Mouse (Mus musculus): ENCODE data around the gene Adora2a. TPM values are rescaled to one million over a fixed set of nuclear protein-coding genes. Genes with fewer than 3 reads are reported as not detected.

Gene Adora2a
- polyA plus RNA-seq, 1 experiment from 2014 or later, result 5.2 TPM

DNA sequence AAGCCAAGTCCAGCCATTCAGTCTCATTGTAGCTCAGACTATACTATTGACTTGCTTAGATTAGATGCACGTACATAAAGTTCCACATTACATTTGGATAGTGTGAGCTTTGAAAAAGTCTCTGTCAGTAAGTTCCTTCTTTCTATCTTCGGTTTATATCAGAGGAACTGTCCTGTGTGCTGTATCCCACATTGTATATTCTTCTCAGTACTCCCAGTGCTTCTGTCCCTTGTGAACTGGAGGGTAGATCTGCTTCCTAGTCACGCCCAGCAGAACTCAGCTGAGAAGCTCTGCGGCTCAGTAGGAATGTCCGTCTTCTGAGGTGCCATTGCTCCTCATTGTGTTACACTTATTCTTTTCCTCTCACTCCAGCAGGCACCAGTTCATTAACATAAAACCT, 18.1 kb upstream of the Adora2a start:
- DNase-seq (ENCODE audit: low spot score) (no peak), ATAC-seq (replicated peaks; ENCODE audit: low FRiP score, low read depth) (no peak)
- no peak for TF ChIP-seq CTCF (IDR thresholded peaks at IDR 0.05; ENCODE audit: low read depth)
- no peak overlapping the region for H3K9ac ChIP-seq (ENCODE audit: low read depth, low read length)
- 0 out of 2 replicates have a peak, but pooled peaks cover 4% of the 10 kb centered on the region for H3K4me1 ChIP-seq (replicated peaks; ENCODE audit: insufficient read depth, low read length)
- H3K27ac ChIP-seq, result no peak overlapping the region
- H3K4me3 ChIP-seq (replicated peaks; ENCODE audit: low read depth, low read length), result no peak overlapping the region
- WGBS, result 90% methylated on average over 5 of the region's 5 CpGs
- no peaks in the 10 kb centered on the region for H3K27me3 ChIP-seq (ENCODE audit: insufficient read depth, low read length)
- H3K36me3 ChIP-seq (ENCODE audit: insufficient read depth, low read length), result peaks cover 8% of the 10 kb centered on the region
- H3K9me3 ChIP-seq (replicated peaks; ENCODE audit: low read length), result no peaks in the 10 kb centered on the region
- H3K4me2 ChIP-seq (ENCODE audit: low read length), result no peak overlapping the region

DNA sequence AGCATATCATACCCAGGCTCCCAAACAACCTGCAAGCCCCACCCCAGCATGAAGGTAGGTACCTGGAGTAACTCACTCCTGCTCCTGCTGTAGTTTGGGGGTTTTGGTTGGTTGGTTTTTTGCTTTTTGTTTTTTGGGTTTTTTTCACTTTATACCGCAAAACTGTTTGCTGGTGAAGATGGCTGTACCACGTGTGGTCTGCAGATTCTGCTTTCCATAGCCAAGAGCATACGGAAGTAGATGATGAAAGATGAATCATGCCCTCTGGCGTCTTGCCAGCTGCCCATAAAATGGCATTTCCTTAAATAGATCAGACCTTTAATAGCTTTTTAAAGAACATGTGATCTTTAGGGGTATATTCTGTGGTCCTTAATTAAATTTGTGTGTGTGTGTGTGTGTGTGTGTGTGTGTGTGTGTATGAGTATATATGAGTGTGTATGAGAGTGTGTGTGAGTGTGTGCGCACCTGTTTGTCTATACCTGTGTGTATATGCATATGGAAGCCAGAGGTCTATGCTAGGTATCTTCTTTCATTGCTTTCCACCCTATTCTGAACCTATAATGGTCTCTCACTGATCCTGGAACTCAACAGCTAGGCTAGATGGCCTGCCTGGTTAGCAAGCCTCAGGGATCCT, 16.8 kb upstream of the Adora2a start:
- no peak for TF ChIP-seq CTCF (IDR thresholded peaks at IDR 0.05; ENCODE audit: low read depth)
- 55% methylated on average over 5 of the region's 5 CpGs for WGBS
- no peak overlapping the region for H3K4me2 ChIP-seq (ENCODE audit: low read length)
- no peaks in the 10 kb centered on the region for H3K27me3 ChIP-seq (ENCODE audit: insufficient read depth, low read length)
- no peak overlapping the region for H3K4me3 ChIP-seq (replicated peaks; ENCODE audit: low read depth, low read length)
- 0 out of 2 replicates have a peak, but pooled peaks have one; percentile 39 for ATAC-seq (replicated peaks; ENCODE audit: low FRiP score, low read depth)
- no peaks in the 10 kb centered on the region for H3K9me3 ChIP-seq (replicated peaks; ENCODE audit: low read length)
- DNase-seq (ENCODE audit: low spot score), result peak; percentile 54
- peaks cover 8% of the 10 kb centered on the region for H3K36me3 ChIP-seq (ENCODE audit: insufficient read depth, low read length)
- no peak overlapping the region for H3K27ac ChIP-seq
- peaks cover 12% of the 10 kb centered on the region; the same call in 1 of the 2 replicates for H3K4me1 ChIP-seq (replicated peaks; ENCODE audit: insufficient read depth, low read length)
- H3K9ac ChIP-seq (ENCODE audit: low read depth, low read length), result no peak overlapping the region

DNA sequence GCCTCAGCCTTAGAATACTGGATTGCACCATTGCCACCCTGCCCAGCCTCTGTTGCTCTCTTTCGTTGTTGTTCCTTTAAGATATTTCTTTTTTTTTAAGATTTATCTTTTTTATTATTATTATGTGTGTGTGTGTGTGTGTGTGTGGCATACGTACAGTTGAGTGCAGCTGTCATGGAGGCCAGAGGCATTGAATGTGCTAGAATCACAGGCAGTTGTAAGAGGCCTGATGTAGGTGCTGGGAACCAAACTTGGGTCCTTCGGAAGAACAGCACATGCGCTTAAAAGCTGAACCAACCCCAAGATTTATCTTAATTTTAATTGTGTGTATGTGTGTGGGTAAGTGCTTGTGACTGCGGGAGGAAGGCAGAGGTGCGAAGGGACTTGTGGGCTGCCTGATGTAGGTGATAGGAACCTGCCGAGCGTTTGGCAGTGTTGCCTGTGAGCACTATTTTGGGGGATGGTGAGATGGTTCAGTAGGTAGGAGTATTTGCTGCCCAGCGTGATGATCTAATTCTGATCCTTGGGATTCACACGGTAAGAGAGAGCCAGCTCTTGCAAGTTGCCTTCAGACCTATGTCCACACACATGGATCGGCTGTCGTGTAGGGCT, 15.4 kb upstream of the Adora2a start:
- H3K9ac ChIP-seq (ENCODE audit: low read depth, low read length), result no peak overlapping the region
- no peak overlapping the region for H3K27ac ChIP-seq
- no peak for DNase-seq (ENCODE audit: low spot score)
- no peak for TF ChIP-seq CTCF (IDR thresholded peaks at IDR 0.05; ENCODE audit: low read depth)
- no peaks in the 10 kb centered on the region for H3K27me3 ChIP-seq (ENCODE audit: insufficient read depth, low read length)
- peaks cover 12% of the 10 kb centered on the region; the same call in 1 of the 2 replicates for H3K4me1 ChIP-seq (replicated peaks; ENCODE audit: insufficient read depth, low read length)
- ATAC-seq (replicated peaks; ENCODE audit: low FRiP score, low read depth), result no peak
- H3K9me3 ChIP-seq (replicated peaks; ENCODE audit: low read length), result no peaks in the 10 kb centered on the region
- peaks cover 8% of the 10 kb centered on the region for H3K36me3 ChIP-seq (ENCODE audit: insufficient read depth, low read length)
- WGBS, result 90% methylated on average over 12 of the region's 12 CpGs
- no peak overlapping the region for H3K4me2 ChIP-seq (ENCODE audit: low read length)
- no peak overlapping the region for H3K4me3 ChIP-seq (replicated peaks; ENCODE audit: low read depth, low read length)

DNA sequence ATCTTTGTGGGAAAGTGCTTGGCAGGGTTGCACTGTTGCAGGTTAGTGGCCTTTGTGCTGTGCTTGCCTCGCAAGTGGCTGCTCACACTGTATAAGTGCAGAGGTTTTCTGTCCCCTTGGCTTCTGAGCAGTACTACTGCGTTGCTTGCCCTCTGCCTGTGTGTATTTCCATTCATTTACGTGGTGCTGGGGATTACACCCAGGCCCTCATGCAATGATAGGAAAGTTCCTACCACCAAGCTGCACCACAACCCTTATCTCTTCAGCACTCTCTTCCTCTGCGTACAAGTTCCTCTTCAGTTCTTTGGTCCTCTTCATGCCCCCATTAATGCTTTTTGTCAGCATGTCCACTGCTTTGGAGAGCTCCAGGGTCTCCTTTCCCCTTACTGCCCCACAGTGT, 14.7 kb upstream of the Adora2a start:
- Histone ChIP-seq H3K27ac (no peak overlapping the region), H3K36me3 (ENCODE audit: insufficient read depth, low read length) (peaks cover 10% of the 10 kb centered on the region), H3K4me1 (replicated peaks; ENCODE audit: insufficient read depth, low read length) (peaks cover 12% of the 10 kb centered on the region; the same call in 1 of the 2 replicates), H3K27me3 (ENCODE audit: insufficient read depth, low read length) (no peaks in the 10 kb centered on the region), H3K4me2 (ENCODE audit: low read length) (no peak overlapping the region), H3K4me3 (replicated peaks; ENCODE audit: low read depth, low read length) (no peak overlapping the region), H3K9me3 (replicated peaks; ENCODE audit: low read length) (no peaks in the 10 kb centered on the region), H3K9ac (ENCODE audit: low read depth, low read length) (no peak overlapping the region)
- TF ChIP-seq CTCF (IDR thresholded peaks at IDR 0.05; ENCODE audit: low read depth), result no peak
- no peak for DNase-seq (ENCODE audit: low spot score)
- WGBS, result 92% methylated on average over 4 of the region's 4 CpGs
- no peak for ATAC-seq (replicated peaks; ENCODE audit: low FRiP score, low read depth)

DNA sequence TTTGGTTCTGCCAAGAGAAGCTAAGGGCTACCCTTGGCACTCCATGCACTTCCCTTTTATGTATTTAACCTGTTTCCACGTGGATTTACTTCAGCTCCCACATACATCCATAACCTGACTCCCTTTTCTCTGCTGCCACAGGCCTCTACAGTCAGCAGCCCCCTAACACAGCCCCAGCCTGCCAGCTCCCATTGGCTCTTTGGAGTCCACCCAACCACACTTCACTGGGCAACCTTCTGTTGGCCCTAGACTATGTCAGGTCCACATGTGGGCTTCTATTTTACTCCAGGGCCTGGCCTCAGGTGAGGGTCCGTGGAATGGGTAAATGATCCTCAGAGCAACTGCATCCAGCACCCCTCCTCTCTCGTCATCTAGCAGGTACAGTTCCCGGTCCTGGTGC, 14.1 kb upstream of the Adora2a start:
- 75% methylated on average over 4 of the region's 4 CpGs for WGBS
- TF ChIP-seq CTCF (IDR thresholded peaks at IDR 0.05; ENCODE audit: low read depth), result no peak
- no peaks in the 10 kb centered on the region for H3K9me3 ChIP-seq (replicated peaks; ENCODE audit: low read length)
- H3K4me3 ChIP-seq (replicated peaks; ENCODE audit: low read depth, low read length), result no peak overlapping the region
- no peak for DNase-seq (ENCODE audit: low spot score)
- H3K36me3 ChIP-seq (ENCODE audit: insufficient read depth, low read length), result peaks cover 16% of the 10 kb centered on the region
- H3K9ac ChIP-seq (ENCODE audit: low read depth, low read length), result no peak overlapping the region
- no peak overlapping the region for H3K27ac ChIP-seq
- H3K27me3 ChIP-seq (ENCODE audit: insufficient read depth, low read length), result no peaks in the 10 kb centered on the region
- no peak overlapping the region for H3K4me2 ChIP-seq (ENCODE audit: low read length)
- H3K4me1 ChIP-seq (replicated peaks; ENCODE audit: insufficient read depth, low read length), result peaks cover 12% of the 10 kb centered on the region; the same call in 1 of the 2 replicates
- no peak for ATAC-seq (replicated peaks; ENCODE audit: low FRiP score, low read depth)

DNA sequence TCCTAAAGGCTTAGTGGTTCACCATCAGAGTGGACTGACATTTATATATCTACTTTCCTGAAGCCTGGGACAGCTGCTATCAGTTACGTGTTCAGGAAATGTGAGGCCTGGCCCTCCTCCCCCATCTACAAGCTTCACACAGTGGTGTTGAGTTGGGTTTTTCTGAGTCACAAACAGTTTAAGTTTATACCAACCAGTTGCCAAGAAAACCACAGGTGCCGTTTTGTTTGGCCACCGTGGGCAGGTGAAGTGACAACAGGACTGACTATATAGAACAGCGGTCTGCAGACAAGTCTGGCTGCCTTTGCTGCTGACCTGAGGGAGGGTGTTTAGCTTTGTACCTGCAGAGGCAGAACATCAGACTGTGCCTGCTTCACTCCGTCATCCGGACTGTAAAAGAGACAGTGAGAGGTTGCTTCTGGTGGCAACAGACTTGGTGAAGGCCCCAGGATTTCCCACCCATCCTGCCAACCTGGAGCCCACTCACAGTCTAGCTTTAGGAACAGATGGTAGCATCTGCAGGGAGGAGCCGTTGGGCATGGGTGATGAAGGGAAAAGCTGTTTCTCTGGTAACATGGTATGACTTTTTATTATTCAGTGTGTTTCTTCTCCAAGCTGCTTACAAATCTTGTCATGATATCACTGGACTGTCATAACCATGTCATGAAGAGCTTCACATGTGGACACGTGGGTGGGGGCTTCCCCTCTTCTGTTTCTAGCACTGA, 13.2 kb upstream of the Adora2a start:
- no peaks in the 10 kb centered on the region for H3K27me3 ChIP-seq (ENCODE audit: insufficient read depth, low read length)
- TF ChIP-seq CTCF (IDR thresholded peaks at IDR 0.05; ENCODE audit: low read depth), result no peak
- no peaks in the 10 kb centered on the region for H3K9me3 ChIP-seq (replicated peaks; ENCODE audit: low read length)
- H3K4me1 ChIP-seq (replicated peaks; ENCODE audit: insufficient read depth, low read length), result peaks cover 12% of the 10 kb centered on the region; the same call in 1 of the 2 replicates
- no peak overlapping the region for H3K9ac ChIP-seq (ENCODE audit: low read depth, low read length)
- peak; percentile 27 for ATAC-seq (replicated peaks; ENCODE audit: low FRiP score, low read depth)
- no peak overlapping the region for H3K4me2 ChIP-seq (ENCODE audit: low read length)
- peaks cover 25% of the 10 kb centered on the region for H3K36me3 ChIP-seq (ENCODE audit: insufficient read depth, low read length)
- no peak for DNase-seq (ENCODE audit: low spot score)
- no peak overlapping the region for H3K4me3 ChIP-seq (replicated peaks; ENCODE audit: low read depth, low read length)
- 58% methylated on average over 8 of the region's 8 CpGs for WGBS
- H3K27ac ChIP-seq, result peak overlapping the region; percentile 19
